Mouse (Mus musculus): ENCODE results near the gene Kansl3. TPM values are rescaled to one million over a fixed set of nuclear protein-coding genes. Genes with fewer than 3 reads are reported as not detected.

The Kansl3 gene
- 65.8 TPM for polyA plus RNA-seq (2017; shearing (Covaris generic))

DNA sequence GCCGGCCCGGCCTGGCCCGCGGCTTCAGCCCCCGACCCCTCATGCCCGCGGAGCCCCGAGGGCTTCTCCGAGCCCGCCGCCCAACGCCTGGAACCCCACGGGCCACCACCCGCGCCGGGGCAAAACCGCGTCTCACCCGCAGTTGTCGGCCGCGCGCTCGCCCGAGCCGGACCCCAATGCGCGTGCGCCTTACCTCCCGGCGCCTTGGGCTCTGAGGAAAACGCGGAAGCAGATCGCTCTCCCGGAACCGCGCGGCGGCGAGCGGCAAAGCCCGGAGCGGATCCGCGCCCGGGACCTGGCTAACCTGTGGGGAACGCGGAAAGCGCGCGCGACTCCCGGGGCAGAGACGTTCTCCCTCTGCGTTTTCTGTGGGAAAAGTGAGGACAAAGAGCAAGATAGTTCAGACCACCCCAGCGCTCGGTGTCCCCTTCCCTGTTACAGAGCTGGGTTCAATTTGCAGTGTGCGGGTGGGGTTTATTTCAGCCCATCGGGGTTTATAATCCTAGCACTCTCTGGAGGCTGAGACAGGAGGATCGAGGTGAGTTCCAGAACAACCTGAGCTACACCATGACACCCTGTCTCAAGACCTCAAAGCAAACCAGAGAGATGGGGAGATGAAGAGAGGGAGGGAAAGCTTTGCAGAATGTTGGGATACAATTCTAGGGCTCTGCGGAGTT lies at the start of gene Kansl3:
Gene Kansl3, minus strand, starts transcription at position 213 of the 677 bp plus-strand sequence.

GRCm38 (mm10) chr1:36371934-36372845 lies 3.2 kb upstream of the Kansl3 start, which contains the start of gene Fer1l5:
TSS of gene Fer1l5 (plus strand) at chr1:36372291.

GRCm38 (mm10) chr1:36307495-36308280 lies 61.3 kb downstream of the Kansl3 start, which contains the start of gene Arid5a:
TSS of gene Arid5a (plus strand) at chr1:36307733.

Other genes starting within 250 kb of the Kansl3 start
- gene Uggt1, start 124.5 kb downstream of the Kansl3 start, polyA plus RNA-seq (2017; shearing (Covaris generic)) = 77.7 TPM
- gene Neurl3, start 94.5 kb downstream of the Kansl3 start, polyA plus RNA-seq (2017; shearing (Covaris generic)) = 512 TPM
- 674 TPM for gene Arid5a, start 61.4 kb downstream of the Kansl3 start, polyA plus RNA-seq (2017; shearing (Covaris generic))
- gene Fer1l5, start 3.1 kb upstream of the Kansl3 start, polyA plus RNA-seq (2017; shearing (Covaris generic)) = 1.0 TPM
- gene Lman2l, start 76.1 kb upstream of the Kansl3 start, polyA plus RNA-seq (2017; shearing (Covaris generic)) = 23.5 TPM
- 6.1 TPM for gene Cnnm4, start 102.4 kb upstream of the Kansl3 start, polyA plus RNA-seq (2017; shearing (Covaris generic))
- gene Cnnm3, start 142.7 kb upstream of the Kansl3 start, polyA plus RNA-seq (2017; shearing (Covaris generic)) = 25.3 TPM
- 14.7 TPM for gene Ankrd23, start 167.7 kb upstream of the Kansl3 start, polyA plus RNA-seq (2017; shearing (Covaris generic))
- gene Gm42417, start 170.2 kb upstream of the Kansl3 start, polyA plus RNA-seq (2017; shearing (Covaris generic)) = 1.9 TPM
- 23.1 TPM for gene Ankrd39, start 178.3 kb upstream of the Kansl3 start, polyA plus RNA-seq (2017; shearing (Covaris generic))
- gene Sema4c, start 189.2 kb upstream of the Kansl3 start, polyA plus RNA-seq (2017; shearing (Covaris generic)) = 0.78 TPM